Mouse (Mus musculus) neural tube, embryonic 14.5 days (tissue): ENCODE measurements at regions not wholly inside any gene's neighbourhood (a gene's known extent, or its start where the extent isn't known, plus 50 kb on each side); places are given as distances from the start of the nearest gene placed in this dataset.

ENCODE experiments used
- ATAC-seq: fragments of 200-750 bp; cut with Nextera tagmentation; 2 replicates; pipeline ENCODE4 v1.8.0; 2017; ENCODE audit warnings: low read depth, mild to moderate bottlenecking, moderate TSS enrichment, moderate library complexity
- H3K27ac ChIP-seq: fragments of 300-500 bp; sonication (generic); 2 replicates; pipeline ENCODE4 v1.5.1; 2014; ENCODE audit warnings: low read depth, mild to moderate bottlenecking, control low read depth, low read length, moderate library complexity, mixed read lengths
- H3K27me3 ChIP-seq: fragments of 300-500 bp; sonication (generic); 2 replicates; pipeline ENCODE4 v1.6.1; 2014; ENCODE audit warnings: low read length; ENCODE audit not compliant: control insufficient read depth, insufficient read depth
- H3K36me3 ChIP-seq: fragments of 300-500 bp; sonication (generic); 2 replicates; pipeline ENCODE4 v1.6.1; 2014; ENCODE audit warnings: low read length, mixed read lengths; ENCODE audit not compliant: control insufficient read depth, insufficient read depth
- H3K4me1 ChIP-seq: fragments of 300-500 bp; sonication (generic); 2 replicates; pipeline ENCODE4 v1.6.1; 2014; ENCODE audit warnings: low read length; ENCODE audit not compliant: control insufficient read depth, insufficient read depth
- H3K4me2 ChIP-seq: fragments of 300-500 bp; sonication (generic); 2 replicates; pipeline ENCODE4 v1.6.1; 2014; ENCODE audit warnings: mild to moderate bottlenecking, low read depth, low read length, control low read depth
- H3K4me3 ChIP-seq: fragments of 300-500 bp; sonication (generic); 2 replicates; pipeline ENCODE4 v1.5.1; 2014; ENCODE audit warnings: low read depth, low read length, control low read depth, mixed read lengths
- H3K9ac ChIP-seq: fragments of 300-500 bp; sonication (generic); replicated peaks from 2 replicates; pipeline ENCODE4 v1.6.1; 2014; ENCODE audit warnings: low read depth, mild to moderate bottlenecking, control low read depth, low read length, mixed read lengths
- H3K9me3 ChIP-seq: fragments of 300-500 bp; sonication (generic); 2 replicates; pipeline ENCODE4 v1.6.1; 2016; ENCODE audit warnings: low read length; ENCODE audit not compliant: control insufficient read depth
- WGBS: fragments of 180-500 bp; shearing (Covaris S2); extraction: QIAGEN DNeasy Blood & Tissue Kit; methylation state at CpG from one replicate; pipeline ENCODE4 v1.1.7; 2014; 5-methylcytosine and 5-hydroxymethylcytosine counted together

- H3K27ac ChIP-seq, result no peak overlapping the region
These were observed 126.4 kb downstream of the Gm9817 start for GRCm38 (mm10) chr13:45204856-45205255.

GRCm38 (mm10) chr13:45208540-45209197 is 130.2 kb downstream of the Gm9817 start:
- ATAC-seq, result no peak
- Histone ChIP-seq H3K9ac (no peak overlapping the region), H3K4me1 (no peaks in the 10 kb centered on the region), H3K27me3 (no peaks in the 10 kb centered on the region), H3K27ac (no peak overlapping the region), H3K9me3 (no peaks in the 10 kb centered on the region), H3K4me2 (no peak overlapping the region), H3K4me3 (no peak overlapping the region), H3K36me3 (no peaks in the 10 kb centered on the region)
- WGBS, result 88% methylated on average over 5 of the region's 5 CpGs

More at GRCm38 (mm10) chr13:45204856-45205255, 126.4 kb downstream of the Gm9817 start:
- Histone ChIP-seq H3K27me3 (no peaks in the 10 kb centered on the region), H3K36me3 (no peaks in the 10 kb centered on the region), H3K9ac (no peak overlapping the region), H3K9me3 (no peaks in the 10 kb centered on the region), H3K4me1 (no peaks in the 10 kb centered on the region), H3K4me3 (no peak overlapping the region), H3K4me2 (no peak overlapping the region)
- ATAC-seq, result no peak
- 56% methylated on average over 6 of the region's 6 CpGs for WGBS

- H3K36me3 ChIP-seq, result no peaks in the 10 kb centered on the region
- no peak overlapping the region for H3K27ac ChIP-seq
- H3K27me3 ChIP-seq, result no peaks in the 10 kb centered on the region
- no peaks in the 10 kb centered on the region for H3K9me3 ChIP-seq
- no peak for ATAC-seq
- no peak overlapping the region for H3K4me2 ChIP-seq
- H3K4me3 ChIP-seq, result no peak overlapping the region
- WGBS, result 73% methylated on average over 9 of the region's 9 CpGs
- no peak overlapping the region for H3K9ac ChIP-seq
- H3K4me1 ChIP-seq, result no peaks in the 10 kb centered on the region
These were observed 132.7 kb downstream of the Gm9817 start for GRCm38 (mm10) chr13:45211241-45211640.

GRCm38 (mm10) chr13:45213116-45213834 is 134.8 kb downstream of the Gm9817 start:
- Histone ChIP-seq H3K4me2 (no peak overlapping the region), H3K27me3 (no peaks in the 10 kb centered on the region), H3K4me3 (no peak overlapping the region), H3K27ac (no peak overlapping the region), H3K9me3 (no peaks in the 10 kb centered on the region), H3K36me3 (no peaks in the 10 kb centered on the region), H3K9ac (no peak overlapping the region), H3K4me1 (no peaks in the 10 kb centered on the region)
- 20% methylated on average over 5 of the region's 5 CpGs for WGBS
- no peak for ATAC-seq

GRCm38 (mm10) chr13:45218251-45218650 is 139.8 kb downstream of the Gm9817 start:
- no peak overlapping the region for H3K9ac ChIP-seq
- no peak overlapping the region for H3K4me3 ChIP-seq
- no peak overlapping the region for H3K27ac ChIP-seq
- H3K4me2 ChIP-seq, result no peak overlapping the region
- H3K4me1 ChIP-seq, result no peaks in the 10 kb centered on the region
- no peaks in the 10 kb centered on the region for H3K27me3 ChIP-seq
- 92% methylated on average over 4 of the region's 4 CpGs for WGBS
- no peaks in the 10 kb centered on the region for H3K36me3 ChIP-seq
- no peak for ATAC-seq
- no peaks in the 10 kb centered on the region for H3K9me3 ChIP-seq

GRCm38 (mm10) chr13:45219671-45220070 is 141.2 kb downstream of the Gm9817 start:
- Histone ChIP-seq H3K4me3 (no peak overlapping the region), H3K9ac (no peak overlapping the region), H3K36me3 (no peaks in the 10 kb centered on the region), H3K4me1 (no peaks in the 10 kb centered on the region), H3K9me3 (no peaks in the 10 kb centered on the region), H3K27me3 (no peaks in the 10 kb centered on the region), H3K4me2 (no peak overlapping the region), H3K27ac (no peak overlapping the region)
- no peak for ATAC-seq
- WGBS, result 66% methylated on average over 3 of the region's 3 CpGs

GRCm38 (mm10) chr13:45230804-45231203 is 152.3 kb downstream of the Gm9817 start:
- H3K4me2 ChIP-seq, result no peak overlapping the region
- no peaks in the 10 kb centered on the region for H3K4me1 ChIP-seq
- no peak for ATAC-seq
- no peaks in the 10 kb centered on the region for H3K9me3 ChIP-seq
- H3K36me3 ChIP-seq, result no peaks in the 10 kb centered on the region
- no peak overlapping the region for H3K4me3 ChIP-seq
- no peak overlapping the region for H3K9ac ChIP-seq
- H3K27ac ChIP-seq, result no peak overlapping the region
- WGBS, result 78% methylated on average over 2 of the region's 2 CpGs
- H3K27me3 ChIP-seq, result no peaks in the 10 kb centered on the region

GRCm38 (mm10) chr13:45235236-45235635 is 154.3 kb upstream of the Mylip start:
- Histone ChIP-seq H3K27ac (no peak overlapping the region), H3K27me3 (no peaks in the 10 kb centered on the region), H3K36me3 (no peaks in the 10 kb centered on the region), H3K4me2 (no peak overlapping the region), H3K9me3 (no peaks in the 10 kb centered on the region), H3K9ac (no peak overlapping the region), H3K4me3 (no peak overlapping the region), H3K4me1 (peaks cover 6% of the 10 kb centered on the region; the same call in 1 of the 2 replicates)
- 38% methylated on average over 5 of the region's 5 CpGs for WGBS
- ATAC-seq, result no peak

- no peak for ATAC-seq
- WGBS, result 85% methylated on average over 7 of the region's 7 CpGs
- no peak overlapping the region for H3K4me3 ChIP-seq
- no peak overlapping the region for H3K4me2 ChIP-seq
- no peaks in the 10 kb centered on the region for H3K27me3 ChIP-seq
- H3K27ac ChIP-seq, result no peak overlapping the region
- no peak overlapping the region for H3K9ac ChIP-seq
- H3K36me3 ChIP-seq, result no peaks in the 10 kb centered on the region
- H3K9me3 ChIP-seq, result no peaks in the 10 kb centered on the region
- H3K4me1 ChIP-seq, result peaks cover 6% of the 10 kb centered on the region; the same call in 1 of the 2 replicates
These were observed 151.3 kb upstream of the Mylip start for GRCm38 (mm10) chr13:45238258-45238657.
